Mouse (Mus musculus): ENCODE data around the gene Slc39a1. TPM values are rescaled to one million over a fixed set of nuclear protein-coding genes. Genes with fewer than 3 reads are reported as not detected.
A peak's percentile ranks its signal among the peaks of the same experiment; 100 is the strongest.
"Not testable (repeated sequence)": the region's sequence is repeated elsewhere in the genome, so short reads cannot be mapped to it uniquely, and the experiment has no call there.

Gene Slc39a1
- polyA plus RNA-seq, 1 experiment from 2014 or later, result 105 TPM

DNA sequence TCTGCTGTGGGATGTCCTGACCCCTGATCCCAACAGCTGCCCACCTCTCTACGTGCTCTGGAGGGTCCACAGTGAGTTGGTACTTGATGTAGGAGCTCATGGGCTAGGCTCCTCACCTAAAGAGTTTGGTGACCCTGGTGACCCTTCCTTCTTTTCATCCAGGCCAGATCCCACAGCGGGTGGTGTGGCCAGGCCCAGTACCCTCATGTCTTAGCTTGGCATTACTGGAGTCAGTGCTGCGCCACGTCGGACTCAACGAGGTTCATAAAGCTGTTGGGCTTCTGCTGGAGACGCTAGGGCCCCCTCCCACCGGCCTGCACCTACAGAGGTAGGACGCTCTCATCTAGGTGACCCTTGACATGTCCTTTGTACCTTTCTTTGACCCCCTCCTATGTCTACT lies 31.2 kb downstream of the Slc39a1 start:
- H3K36me3 ChIP-seq (ENCODE audit: control insufficient read depth, insufficient read depth, low read length), result peaks cover 32% of the 10 kb centered on the region; the same call in 1 of the 2 replicates
- WGBS, result 92% methylated on average over 9 of the region's 9 CpGs

DNA sequence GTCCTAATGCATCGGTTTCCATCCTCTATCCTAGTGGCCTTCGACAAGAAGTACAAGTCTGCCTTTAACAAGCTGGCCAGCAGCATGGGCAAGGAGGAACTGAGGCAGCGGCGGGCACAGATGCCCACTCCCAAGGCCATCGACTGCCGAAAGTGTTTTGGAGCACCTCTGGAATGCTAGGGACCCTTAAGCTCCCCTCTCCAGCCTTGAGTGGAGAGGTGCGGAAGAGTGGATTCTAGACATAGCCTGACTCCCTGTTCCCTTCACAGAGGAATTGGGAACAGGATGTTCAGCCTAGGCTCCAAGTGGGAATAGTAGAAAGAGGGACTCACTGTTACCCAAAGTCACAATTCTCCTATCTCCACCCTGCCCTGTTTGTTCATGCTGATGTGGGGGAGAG lies 31.8 kb downstream of the Slc39a1 start:
- 95% methylated on average over 7 of the region's 7 CpGs for WGBS
- peaks cover 32% of the 10 kb centered on the region; the same call in 1 of the 2 replicates for H3K36me3 ChIP-seq (ENCODE audit: control insufficient read depth, insufficient read depth, low read length)
- ATAC-seq (ENCODE audit: low FRiP score, low TSS enrichment), result no peak

More for the DNA sequence above, 31.2 kb downstream of the Slc39a1 start:
- no peaks in the 10 kb centered on the region for H3K27me3 ChIP-seq (ENCODE audit: control insufficient read depth, insufficient read depth, low read length)
- no peak overlapping the region for H3K9ac ChIP-seq (ENCODE audit: low read depth, low read length)
- H3K4me1 ChIP-seq (ENCODE audit: control insufficient read depth, insufficient read depth, low read length), result no peaks in the 10 kb centered on the region
- H3K9me3 ChIP-seq (ENCODE audit: control insufficient read depth, low read length), result no peaks in the 10 kb centered on the region
- H3K4me2 ChIP-seq (replicated peaks; ENCODE audit: low read depth, low read length), result no peak overlapping the region
- H3K4me3 ChIP-seq (ENCODE audit: low read length), result no peak overlapping the region
- H3K27ac ChIP-seq (ENCODE audit: low read depth, low read length), result no peak overlapping the region
- no peak for ATAC-seq (ENCODE audit: low FRiP score, low TSS enrichment)

DNA sequence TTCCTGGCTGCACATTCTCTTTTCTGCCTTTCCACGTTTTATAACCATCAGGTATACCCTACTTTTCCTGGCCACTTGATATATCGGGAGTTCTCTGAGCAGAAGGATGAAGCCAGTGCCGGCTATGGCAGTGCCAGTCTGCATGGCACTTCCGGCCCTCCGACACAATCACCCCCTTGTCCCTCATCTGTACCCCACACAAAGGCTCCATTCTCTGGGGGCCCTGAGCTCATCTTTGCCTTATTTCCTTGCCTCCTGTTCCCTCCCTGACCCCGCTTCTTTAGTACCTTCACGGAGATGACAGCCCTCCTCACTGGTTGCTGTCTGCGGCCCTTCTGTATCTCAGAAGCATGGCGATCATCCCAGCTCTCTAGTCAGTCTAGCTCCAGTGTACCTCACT lies 32.7 kb downstream of the Slc39a1 start:
- 94% methylated on average over 9 of the region's 9 CpGs for WGBS
- no peak for ATAC-seq (ENCODE audit: low FRiP score, low TSS enrichment)
- no peaks in the 10 kb centered on the region for H3K27me3 ChIP-seq (ENCODE audit: control insufficient read depth, insufficient read depth, low read length)

More for the DNA sequence above, 31.8 kb downstream of the Slc39a1 start:
- Histone ChIP-seq H3K27me3 (ENCODE audit: control insufficient read depth, insufficient read depth, low read length) (no peaks in the 10 kb centered on the region), H3K4me1 (ENCODE audit: control insufficient read depth, insufficient read depth, low read length) (no peaks in the 10 kb centered on the region), H3K4me2 (replicated peaks; ENCODE audit: low read depth, low read length) (no peak overlapping the region), H3K9me3 (ENCODE audit: control insufficient read depth, low read length) (no peaks in the 10 kb centered on the region), H3K27ac (ENCODE audit: low read depth, low read length) (no peak overlapping the region), H3K9ac (ENCODE audit: low read depth, low read length) (no peak overlapping the region), H3K4me3 (ENCODE audit: low read length) (no peak overlapping the region)

DNA sequence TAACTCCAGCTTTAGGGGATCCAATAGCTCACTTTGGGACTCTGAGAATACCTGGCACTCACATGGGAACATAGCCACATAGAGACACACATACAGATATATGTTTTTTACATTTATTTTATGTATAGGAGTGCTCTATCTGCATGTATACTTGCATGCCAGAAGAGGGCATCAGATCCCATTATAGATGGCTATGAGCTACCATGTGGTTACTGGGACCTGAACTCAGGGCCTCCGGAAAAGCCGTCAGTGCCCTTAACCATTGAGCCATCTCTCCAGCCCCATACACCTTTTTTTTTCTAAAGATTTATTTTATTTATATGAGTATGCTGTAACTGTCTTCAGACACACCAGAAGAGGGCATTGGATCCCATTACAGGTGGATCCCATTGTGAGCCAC lies 36.2 kb downstream of the Slc39a1 start:
- Histone ChIP-seq H3K4me3 (ENCODE audit: low read length) (no peak overlapping the region), H3K4me2 (replicated peaks; ENCODE audit: low read depth, low read length) (no peak overlapping the region), H3K36me3 (ENCODE audit: control insufficient read depth, insufficient read depth, low read length) (peaks cover 17% of the 10 kb centered on the region; the same call in 1 of the 2 replicates), H3K4me1 (ENCODE audit: control insufficient read depth, insufficient read depth, low read length) (no peaks in the 10 kb centered on the region), H3K9me3 (ENCODE audit: control insufficient read depth, low read length) (no peaks in the 10 kb centered on the region), H3K9ac (ENCODE audit: low read depth, low read length) (no peak overlapping the region), H3K27me3 (ENCODE audit: control insufficient read depth, insufficient read depth, low read length) (no peaks in the 10 kb centered on the region), H3K27ac (ENCODE audit: low read depth, low read length) (no peak overlapping the region)
- ATAC-seq (ENCODE audit: low FRiP score, low TSS enrichment), result no peak
- 98% methylated on average over 2 of the region's 2 CpGs for WGBS

More for the DNA sequence above, 32.7 kb downstream of the Slc39a1 start:
- Histone ChIP-seq H3K36me3 (ENCODE audit: control insufficient read depth, insufficient read depth, low read length) (peaks cover 32% of the 10 kb centered on the region; the same call in 1 of the 2 replicates), H3K27ac (ENCODE audit: low read depth, low read length) (no peak overlapping the region), H3K9ac (ENCODE audit: low read depth, low read length) (no peak overlapping the region), H3K4me1 (ENCODE audit: control insufficient read depth, insufficient read depth, low read length) (no peaks in the 10 kb centered on the region), H3K4me2 (replicated peaks; ENCODE audit: low read depth, low read length) (no peak overlapping the region), H3K9me3 (ENCODE audit: control insufficient read depth, low read length) (no peaks in the 10 kb centered on the region), H3K4me3 (ENCODE audit: low read length) (no peak overlapping the region)

DNA sequence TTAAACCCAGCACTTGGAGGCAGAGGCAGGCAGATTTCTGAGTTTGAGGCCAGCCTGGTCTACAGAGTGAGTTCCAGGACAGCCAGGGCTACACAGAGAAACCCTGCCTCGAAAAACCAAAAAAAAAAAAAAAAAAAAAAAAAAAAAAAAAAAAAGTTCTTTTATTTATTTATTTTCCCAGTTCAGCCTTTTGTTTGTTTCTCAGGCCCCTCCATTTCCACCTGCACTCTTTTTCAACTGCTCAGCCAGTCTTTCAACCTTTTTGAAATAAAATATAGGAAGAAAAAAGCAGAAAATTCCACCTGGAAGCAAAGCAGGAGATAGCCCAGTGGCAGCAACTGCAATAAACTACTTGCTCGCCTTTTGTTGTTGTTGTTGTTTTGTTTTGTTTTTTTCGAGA lies 41.4 kb downstream of the Slc39a1 start:
- H3K4me2 ChIP-seq (replicated peaks; ENCODE audit: low read depth, low read length); H3K4me3 ChIP-seq (ENCODE audit: low read length); H3K27me3 ChIP-seq (ENCODE audit: control insufficient read depth, insufficient read depth, low read length); H3K4me1 ChIP-seq (ENCODE audit: control insufficient read depth, insufficient read depth, low read length); H3K9ac ChIP-seq (ENCODE audit: low read depth, low read length); H3K27ac ChIP-seq (ENCODE audit: low read depth, low read length); ATAC-seq (ENCODE audit: low FRiP score, low TSS enrichment); H3K36me3 ChIP-seq (ENCODE audit: control insufficient read depth, insufficient read depth, low read length); H3K9me3 ChIP-seq (ENCODE audit: control insufficient read depth, low read length): not testable (repeated sequence)
- 62% methylated on average over 2 of the region's 3 CpGs for WGBS

DNA sequence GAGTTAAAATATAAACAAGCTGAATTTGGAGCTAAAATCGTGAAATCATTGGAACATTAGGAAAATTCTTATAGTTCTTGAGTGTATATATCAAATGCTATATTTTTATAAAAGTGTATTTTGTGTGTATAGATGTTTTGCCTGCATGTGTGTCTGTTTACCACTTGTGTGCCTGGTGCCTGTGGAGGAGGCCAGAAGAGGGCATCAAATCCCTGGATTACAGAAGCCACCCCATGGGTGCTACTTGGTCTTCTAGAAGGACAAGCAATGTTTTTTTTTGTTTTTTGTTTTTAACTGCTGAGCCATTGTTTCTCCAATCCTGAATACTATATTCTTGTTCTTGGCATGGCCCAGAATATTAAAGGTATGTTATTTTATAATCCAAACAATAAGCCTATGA lies 42.6 kb downstream of the Slc39a1 start:
- no peak overlapping the region for H3K4me2 ChIP-seq (replicated peaks; ENCODE audit: low read depth, low read length)
- no peak for ATAC-seq (ENCODE audit: low FRiP score, low TSS enrichment)
- H3K9ac ChIP-seq (ENCODE audit: low read depth, low read length), result no peak overlapping the region
- H3K36me3 ChIP-seq (ENCODE audit: control insufficient read depth, insufficient read depth, low read length), result no peaks in the 10 kb centered on the region
- H3K4me1 ChIP-seq (ENCODE audit: control insufficient read depth, insufficient read depth, low read length), result peaks cover 11% of the 10 kb centered on the region; the same call in 1 of the 2 replicates
- H3K27me3 ChIP-seq (ENCODE audit: control insufficient read depth, insufficient read depth, low read length), result no peaks in the 10 kb centered on the region
- no peaks in the 10 kb centered on the region for H3K9me3 ChIP-seq (ENCODE audit: control insufficient read depth, low read length)
- H3K27ac ChIP-seq (ENCODE audit: low read depth, low read length), result no peak overlapping the region
- 86% methylated on average over 1 of the region's 1 CpGs for WGBS
- no peak overlapping the region for H3K4me3 ChIP-seq (ENCODE audit: low read length)

DNA sequence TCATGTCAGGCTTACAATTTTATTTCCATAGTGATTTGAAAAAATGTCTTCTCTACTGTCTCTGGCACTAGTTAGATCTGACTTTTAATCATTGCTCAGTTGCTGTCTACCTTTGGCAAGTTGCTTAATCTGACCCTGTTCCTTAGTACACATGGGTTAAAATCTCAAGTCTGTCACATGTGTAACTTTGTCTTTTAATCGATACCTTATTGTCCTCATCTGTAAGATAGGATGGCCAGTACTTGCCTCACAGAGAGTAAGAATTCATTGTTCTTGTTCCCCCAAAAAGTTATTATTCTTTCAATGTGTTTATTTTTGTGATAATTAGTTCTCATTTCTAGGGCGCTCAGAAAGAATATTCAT lies 44.0 kb downstream of the Slc39a1 start:
- WGBS, result 36% methylated on average over 2 of the region's 2 CpGs
- ATAC-seq (ENCODE audit: low FRiP score, low TSS enrichment), result no peak
- no peaks in the 10 kb centered on the region for H3K27me3 ChIP-seq (ENCODE audit: control insufficient read depth, insufficient read depth, low read length)
- H3K36me3 ChIP-seq (ENCODE audit: control insufficient read depth, insufficient read depth, low read length), result no peaks in the 10 kb centered on the region
- peak overlapping the region; percentile 95; the same call in 1 of the 2 replicates for H3K27ac ChIP-seq (ENCODE audit: low read depth, low read length)
- peak overlapping the region; percentile 55 for H3K4me2 ChIP-seq (replicated peaks; ENCODE audit: low read depth, low read length)
- peak overlapping the region; percentile 71; the same call in 1 of the 2 replicates for H3K9ac ChIP-seq (ENCODE audit: low read depth, low read length)
- H3K4me1 ChIP-seq (ENCODE audit: control insufficient read depth, insufficient read depth, low read length), result peaks cover 11% of the 10 kb centered on the region; the same call in 1 of the 2 replicates
- no peaks in the 10 kb centered on the region for H3K9me3 ChIP-seq (ENCODE audit: control insufficient read depth, low read length)
- H3K4me3 ChIP-seq (ENCODE audit: low read length), result peak overlapping the region; percentile 60

DNA sequence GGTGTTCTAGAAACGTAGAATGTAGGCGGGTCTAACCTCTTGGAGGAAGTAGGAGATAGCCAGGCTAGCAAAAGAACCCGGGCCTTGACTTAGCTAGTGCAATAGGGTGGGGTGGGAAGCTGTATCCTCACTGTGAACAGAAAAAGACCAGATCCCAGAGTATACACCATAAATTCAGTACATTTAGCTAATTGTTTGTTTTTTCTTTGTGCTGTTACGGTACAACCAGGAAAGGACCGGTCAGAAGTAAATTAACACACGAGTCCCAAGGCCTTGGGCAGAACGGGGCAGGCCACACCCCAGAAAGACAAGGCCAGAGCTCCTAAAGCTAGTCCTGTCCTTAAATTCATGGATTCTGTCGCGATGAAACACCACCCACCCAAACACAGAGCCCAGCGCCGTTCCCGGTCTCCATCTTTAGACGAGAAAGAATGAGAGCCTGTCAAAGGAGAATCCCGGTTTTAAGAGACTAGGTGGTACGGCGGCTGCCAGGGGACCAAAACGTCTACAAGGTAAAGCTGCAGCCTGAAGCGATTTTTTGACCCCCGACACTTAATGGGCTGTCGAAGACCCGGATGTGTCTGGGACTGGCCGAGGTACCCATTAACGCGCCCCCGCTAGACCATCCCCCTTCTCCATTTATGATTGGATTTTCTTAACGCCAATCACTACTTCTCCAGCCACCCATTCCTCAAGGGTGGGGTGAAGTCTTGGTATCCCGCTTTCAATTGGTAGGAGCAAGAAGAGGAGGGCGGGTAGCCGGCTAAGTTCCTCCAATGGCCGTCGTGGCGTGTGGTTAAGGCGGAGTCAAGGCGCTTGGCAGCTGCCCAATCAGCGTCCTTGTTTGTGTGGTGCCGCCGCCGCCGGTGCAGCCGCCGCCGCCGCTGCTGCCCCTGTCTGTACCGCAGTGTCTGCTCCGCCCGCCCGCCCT lies 44.6 kb downstream of the Slc39a1 start, which contains the start of gene Gatad2b:
Gene Gatad2b (plus strand): TSS at position 834 of the 931 bp plus-strand sequence.
- ATAC-seq (ENCODE audit: low FRiP score, low TSS enrichment), result peak; percentile 98
- Histone ChIP-seq H3K4me1 (ENCODE audit: control insufficient read depth, insufficient read depth, low read length) (peaks cover 11% of the 10 kb centered on the region; the same call in 1 of the 2 replicates), H3K4me2 (replicated peaks; ENCODE audit: low read depth, low read length) (peak within 1 kb of the TSS; percentile 73), H3K36me3 (ENCODE audit: control insufficient read depth, insufficient read depth, low read length) (no peaks in the 10 kb centered on the region), H3K27ac (ENCODE audit: low read depth, low read length) (peak within 1 kb of the TSS; percentile 96), H3K27me3 (ENCODE audit: control insufficient read depth, insufficient read depth, low read length) (no peaks in the 10 kb centered on the region), H3K9me3 (ENCODE audit: control insufficient read depth, low read length) (no peaks in the 10 kb centered on the region), H3K4me3 (ENCODE audit: low read length) (peak within 1 kb of the TSS; percentile 91), H3K9ac (ENCODE audit: low read depth, low read length) (peak within 1 kb of the TSS; percentile 89)
- WGBS, result under 1% methylated on average over 41 of the region's 47 CpGs

Data from kidney, embryonic 14.5 days (tissue).